Mouse (Mus musculus) lung, postnatal 0 days (tissue): ENCODE data around the gene Medag.

Source experiments
- CTCF ChIP-seq: IDR thresholded peaks from 2 replicates; pipeline ENCODE4 v1.5.1; 2016; ENCODE audit warnings: antibody characterized with exemption, mild to moderate bottlenecking
- EP300 ChIP-seq: IDR thresholded peaks from 2 replicates; pipeline ENCODE4 v1.6.1; 2016; ENCODE audit warnings: antibody characterized with exemption, mild to moderate bottlenecking, control low read depth

- TF ChIP-seq EP300 (no peak), CTCF (no peak)
These were observed 1.1 kb downstream of the Medag start for GRCm38 (mm10) chr5:149412671-149413070.
